Mouse (Mus musculus): ENCODE measurements around the gene Cacna2d3. TPM values are rescaled to one million over a fixed set of nuclear protein-coding genes. Genes with fewer than 3 reads are reported as not detected.

Cacna2d3 gene
- total RNA-seq, 2 experiments from 2014 or later, result 112 to 115 TPM

DNA sequence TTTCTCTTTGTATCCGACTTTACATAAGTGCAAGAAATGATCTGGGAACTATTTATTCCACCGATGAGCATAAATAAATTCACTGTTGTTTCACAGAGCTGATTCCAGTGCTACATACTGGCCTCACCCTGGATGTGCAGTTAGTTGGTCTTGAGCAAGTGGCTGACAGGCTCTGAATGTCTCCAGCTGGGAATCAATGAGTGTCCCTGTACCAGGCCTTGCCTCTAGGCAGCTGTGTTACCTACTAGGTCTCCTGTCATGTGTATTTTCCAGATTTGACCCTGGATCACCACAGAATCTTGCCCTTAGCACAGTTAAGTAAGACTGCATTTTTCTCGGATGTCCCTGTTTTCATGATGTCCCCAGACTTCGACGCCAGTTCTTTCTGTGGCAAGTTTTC, 851.3 kb downstream of the Cacna2d3 start:
- no peak for TF ChIP-seq CTCF (IDR thresholded peaks at IDR 0.05)
- H3K4me3 ChIP-seq, result no peak overlapping the region
- intact Hi-C loops (cut with DNase I), result no loop called here
- no peak overlapping the region for H3K27ac ChIP-seq
- no peak for DNase-seq (ENCODE audit: extremely low spot score in 1 of 2, low spot score in 2 of 2)

DNA sequence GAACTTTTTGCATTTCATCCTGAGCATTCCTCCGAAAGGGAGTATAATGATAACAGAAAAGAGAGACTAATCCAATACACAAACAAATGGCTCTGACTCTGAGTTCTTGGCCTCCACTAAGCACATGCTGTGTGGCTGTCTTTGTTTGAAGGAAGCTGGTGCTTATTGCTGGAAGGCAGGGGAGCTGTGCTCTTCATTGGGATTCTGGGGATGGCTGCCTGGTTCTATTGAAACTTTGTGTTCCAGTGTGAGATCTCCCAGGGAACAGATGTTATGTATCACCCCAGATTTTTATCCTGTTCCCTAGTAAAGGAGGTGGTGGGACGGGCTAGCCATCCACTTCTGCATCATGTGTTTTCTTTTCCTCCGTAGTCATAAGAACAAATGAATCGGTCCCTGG, 856.7 kb downstream of the Cacna2d3 start:
- DNase-seq (ENCODE audit: extremely low spot score in 1 of 2, low spot score in 2 of 2), result no peak
- H3K27ac ChIP-seq, result no peak overlapping the region
- no peak for TF ChIP-seq CTCF (IDR thresholded peaks at IDR 0.05)
- H3K4me3 ChIP-seq, result no peak overlapping the region
- intact Hi-C loops (cut with DNase I), result no loop called here

DNA sequence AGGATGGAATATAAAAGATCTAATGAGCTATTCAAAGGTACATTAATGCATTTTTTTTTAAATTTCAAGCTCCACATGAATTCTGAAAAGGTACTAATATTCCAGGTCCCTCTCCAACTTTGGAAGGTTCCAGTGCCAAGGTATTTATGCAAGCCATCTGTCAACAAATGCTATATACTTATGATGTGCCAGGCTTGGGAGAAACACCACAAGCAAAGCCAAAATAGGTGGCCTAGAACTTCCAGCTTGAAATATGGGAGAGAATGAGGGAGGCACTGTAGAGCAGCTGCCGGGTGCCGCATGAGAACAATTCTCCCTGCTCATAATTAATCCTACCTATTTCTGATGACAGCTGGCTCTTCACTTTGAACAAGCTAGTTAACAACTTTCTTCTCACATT, 860.5 kb downstream of the Cacna2d3 start:
- no peak overlapping the region for H3K27ac ChIP-seq
- intact Hi-C loops (cut with DNase I), result no loop called here
- no peak for DNase-seq (ENCODE audit: extremely low spot score in 1 of 2, low spot score in 2 of 2)
- no peak overlapping the region for H3K4me3 ChIP-seq
- TF ChIP-seq CTCF (IDR thresholded peaks at IDR 0.05), result no peak

Other genes starting within 250 kb of the Cacna2d3 start
- 100 to 1,000 TPM; 125 to 148 TPM for gene Selenok, start 246.4 kb upstream of the Cacna2d3 start, total RNA-seq (2021)